Mouse (Mus musculus): ENCODE data around the gene Stk10. TPM values are rescaled to one million over a fixed set of nuclear protein-coding genes. Genes with fewer than 3 reads are reported as not detected.

The Stk10 gene
- polyA plus RNA-seq, 1 experiment from 2014 or later = 2.8 TPM

DNA sequence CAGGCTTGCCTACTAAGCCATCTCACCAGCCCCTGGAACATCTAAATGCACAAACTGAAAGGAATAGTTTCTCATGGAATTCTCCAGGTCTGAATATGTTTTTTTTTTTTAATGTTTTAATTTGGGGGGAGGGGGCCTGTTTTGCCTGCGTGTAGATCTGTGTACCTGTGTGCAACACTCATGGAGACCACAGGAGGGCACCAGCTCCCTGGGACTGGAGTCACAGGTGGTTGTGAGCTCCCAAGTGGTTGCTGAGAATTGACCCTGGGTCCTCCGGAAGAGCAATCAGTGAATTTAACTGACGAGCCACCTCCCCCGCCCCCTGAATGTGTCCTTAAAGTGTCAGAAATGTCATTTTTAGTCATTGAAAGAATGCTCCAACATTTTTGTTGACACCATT lies 61.0 kb downstream of the Stk10 start:
- 92% methylated on average over 4 of the region's 4 CpGs for WGBS
- Histone ChIP-seq H3K4me2 (no peak overlapping the region), H3K9me3 (no peaks in the 10 kb centered on the region), H3K4me3 (no peak overlapping the region), H3K4me1 (replicated peaks) (peaks cover 5% of the 10 kb centered on the region), H3K36me3 (no peaks in the 10 kb centered on the region), H3K9ac (no peak overlapping the region), H3K27ac (replicated peaks) (no peak overlapping the region), H3K27me3 (no peaks in the 10 kb centered on the region)
- ATAC-seq (ENCODE audit: low FRiP score, low read depth) = no peak

DNA sequence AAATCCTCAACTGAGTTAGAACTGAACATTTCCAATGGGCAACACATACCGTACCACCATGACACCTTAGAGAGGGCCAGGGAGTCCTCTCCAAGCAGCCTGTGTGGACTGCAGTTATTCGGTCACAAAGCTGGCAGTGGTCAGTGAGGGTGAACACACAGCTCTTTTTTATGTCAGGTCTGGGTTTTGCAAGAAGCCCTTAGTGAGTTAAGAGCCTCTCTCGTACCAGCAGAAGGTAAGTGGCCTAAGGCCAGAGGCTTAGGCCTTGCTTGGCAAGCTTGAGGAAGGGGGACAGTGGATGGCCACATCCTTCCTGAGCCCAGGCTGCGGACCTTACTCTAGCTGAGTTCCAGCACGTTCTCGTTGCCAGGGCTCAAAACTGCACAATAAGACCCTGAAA lies 67.3 kb downstream of the Stk10 start:
- Histone ChIP-seq H3K4me1 (replicated peaks) (peaks cover 4% of the 10 kb centered on the region; the same call in 1 of the 2 replicates), H3K27ac (replicated peaks) (no peak overlapping the region), H3K27me3 (no peaks in the 10 kb centered on the region), H3K9me3 (no peaks in the 10 kb centered on the region), H3K9ac (no peak overlapping the region), H3K4me3 (no peak overlapping the region), H3K4me2 (no peak overlapping the region), H3K36me3 (no peaks in the 10 kb centered on the region)
- WGBS = 96% methylated on average over 6 of the region's 6 CpGs
- no peak for ATAC-seq (ENCODE audit: low FRiP score, low read depth)

DNA sequence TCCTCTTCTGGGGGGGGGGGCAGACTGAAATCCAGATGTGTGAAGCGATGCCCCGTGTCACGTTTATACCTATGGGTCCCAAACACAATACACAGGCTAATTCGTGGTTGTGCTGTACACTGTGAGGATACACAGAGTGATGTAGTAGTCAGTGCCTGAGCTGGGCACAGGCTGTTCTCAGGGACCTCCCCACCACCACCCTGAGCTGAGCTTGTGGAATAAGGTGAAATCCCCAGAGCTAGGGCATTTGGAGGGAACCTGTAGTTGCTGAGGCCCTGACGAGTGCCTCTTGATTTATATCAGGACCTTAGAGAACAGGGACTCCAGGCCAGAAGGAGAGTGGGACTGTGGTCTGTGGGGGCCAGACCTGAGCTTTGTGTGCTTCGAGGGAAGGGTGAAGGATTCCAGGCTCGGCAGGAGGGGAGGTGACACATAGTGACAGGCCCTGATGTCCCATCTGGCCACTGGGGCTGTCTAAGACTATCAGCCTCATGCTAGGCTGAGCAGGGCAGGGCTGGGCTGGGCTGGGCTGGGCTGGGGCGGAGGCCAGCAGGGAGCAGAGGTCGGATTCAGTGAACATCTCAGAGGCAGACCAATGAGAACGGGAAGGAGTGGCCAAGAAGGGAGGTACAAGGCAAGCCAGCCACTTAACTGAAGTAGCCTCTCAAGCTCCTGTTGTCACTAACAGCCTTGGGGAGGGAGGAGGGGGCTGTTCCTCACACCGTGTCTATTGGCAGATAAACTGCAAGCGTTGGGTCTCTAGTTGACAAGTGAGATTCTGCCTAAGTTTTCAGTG lies 68.6 kb downstream of the Stk10 start:
- Histone ChIP-seq H3K4me1 (replicated peaks) (peaks cover 4% of the 10 kb centered on the region; the same call in 1 of the 2 replicates), H3K27me3 (no peaks in the 10 kb centered on the region)

DNA sequence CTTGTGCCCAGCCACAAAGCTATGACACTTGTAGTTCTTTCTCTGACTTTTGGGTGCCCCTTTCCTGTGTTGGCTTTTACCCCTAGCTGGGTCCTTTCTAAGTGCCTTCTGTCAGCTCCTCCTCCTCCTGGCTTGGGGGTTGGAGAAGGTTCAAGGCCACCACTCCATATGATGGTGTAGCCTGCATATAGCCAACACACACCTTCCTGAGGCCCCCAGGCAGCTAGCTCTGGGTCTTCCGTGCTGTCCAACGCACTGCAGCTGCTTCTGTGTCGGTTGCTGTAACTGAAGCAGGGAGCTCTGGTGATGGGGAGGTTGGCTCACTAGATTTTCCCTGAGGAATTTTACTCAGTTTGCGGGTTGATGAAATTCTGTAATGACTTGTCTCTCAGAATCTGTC lies 71.6 kb downstream of the Stk10 start:
- 46% methylated on average over 4 of the region's 4 CpGs for WGBS

More for the DNA sequence above, 68.6 kb downstream of the Stk10 start:
- Histone ChIP-seq H3K9ac (no peak overlapping the region), H3K4me2 (no peak overlapping the region), H3K36me3 (no peaks in the 10 kb centered on the region), H3K4me3 (no peak overlapping the region), H3K9me3 (no peaks in the 10 kb centered on the region), H3K27ac (replicated peaks) (no peak overlapping the region)
- peak; percentile 62; the same call in 1 of the 2 replicates for ATAC-seq (ENCODE audit: low FRiP score, low read depth)
- WGBS = 46% methylated on average over 12 of the region's 12 CpGs

DNA sequence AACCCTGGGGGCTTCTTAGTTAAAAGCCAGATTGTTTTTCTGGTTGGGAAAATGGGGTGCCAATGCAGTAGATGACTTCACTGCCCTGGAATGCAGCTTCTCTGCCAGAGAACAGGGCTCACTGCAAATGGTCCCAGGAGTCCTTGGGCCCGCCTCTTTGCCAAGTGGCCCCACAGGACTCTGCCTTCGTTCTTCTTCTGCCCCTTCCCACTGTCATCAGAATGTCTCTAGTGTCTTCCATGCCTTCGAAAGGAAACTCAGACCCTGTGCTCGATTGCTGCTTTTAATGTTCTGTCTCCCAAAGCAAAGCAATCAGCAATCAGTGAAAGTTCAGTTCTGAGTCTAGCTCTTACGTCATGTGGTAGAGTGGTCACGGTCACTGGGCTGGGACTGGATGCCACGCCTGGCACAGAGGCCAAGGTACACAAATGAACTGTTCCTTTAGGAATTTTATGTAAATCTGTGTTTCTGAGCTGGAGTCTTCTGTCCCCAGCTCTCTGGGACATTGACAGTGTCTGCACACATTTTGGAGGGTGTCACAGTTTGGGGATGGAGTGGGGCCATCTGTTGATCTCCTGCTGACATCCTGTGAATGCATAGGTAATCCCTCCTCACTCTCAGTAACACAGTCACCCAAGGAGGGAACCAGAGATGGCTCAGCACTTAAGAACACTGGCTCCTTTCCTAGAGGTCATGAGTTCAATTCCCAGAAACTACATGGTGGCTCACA lies 72.2 kb downstream of the Stk10 start:
- no peaks in the 10 kb centered on the region for H3K27me3 ChIP-seq

More for the DNA sequence above, 71.6 kb downstream of the Stk10 start:
- H3K9me3 ChIP-seq = no peaks in the 10 kb centered on the region
- H3K4me1 ChIP-seq (replicated peaks) = peaks cover 4% of the 10 kb centered on the region; the same call in 1 of the 2 replicates
- no peak overlapping the region for H3K9ac ChIP-seq
- H3K27ac ChIP-seq (replicated peaks) = peak overlapping the region; percentile 13; the same call in 1 of the 2 replicates
- ATAC-seq (ENCODE audit: low FRiP score, low read depth) = no peak
- H3K27me3 ChIP-seq = no peaks in the 10 kb centered on the region
- H3K4me2 ChIP-seq = no peak overlapping the region
- H3K36me3 ChIP-seq = no peaks in the 10 kb centered on the region
- H3K4me3 ChIP-seq = no peak overlapping the region

DNA sequence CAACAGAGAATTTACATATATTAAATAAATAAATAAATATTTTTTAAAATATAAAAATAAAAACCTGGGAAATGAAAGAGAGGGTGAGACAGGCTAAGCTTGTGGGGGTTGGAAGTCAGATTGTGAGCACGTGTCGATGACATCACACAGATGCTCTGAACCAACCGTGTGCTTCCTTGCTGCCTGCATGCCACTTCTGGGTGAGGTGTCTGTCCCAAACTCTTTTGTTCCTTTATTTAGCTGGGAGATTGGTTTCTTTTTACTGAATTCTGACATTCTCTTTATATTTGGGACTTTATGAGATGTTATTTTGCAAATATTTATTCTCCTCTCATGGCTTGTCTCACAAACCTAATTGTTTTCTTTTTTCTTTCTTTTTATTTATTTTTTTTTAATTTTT lies 72.8 kb downstream of the Stk10 start:
- peaks cover 4% of the 10 kb centered on the region; the same call in 1 of the 2 replicates for H3K4me1 ChIP-seq (replicated peaks)
- H3K4me2 ChIP-seq = no peak overlapping the region
- H3K9ac ChIP-seq = no peak overlapping the region
- H3K27me3 ChIP-seq = no peaks in the 10 kb centered on the region
- no peak overlapping the region for H3K4me3 ChIP-seq
- ATAC-seq (ENCODE audit: low FRiP score, low read depth) = no peak
- no peaks in the 10 kb centered on the region for H3K36me3 ChIP-seq
- H3K9me3 ChIP-seq = no peaks in the 10 kb centered on the region
- no peak overlapping the region for H3K27ac ChIP-seq (replicated peaks)
- 90% methylated on average over 3 of the region's 3 CpGs for WGBS

More for the DNA sequence above, 72.2 kb downstream of the Stk10 start:
- H3K9ac ChIP-seq = no peak overlapping the region
- H3K4me2 ChIP-seq = no peak overlapping the region
- peaks cover 4% of the 10 kb centered on the region; the same call in 1 of the 2 replicates for H3K4me1 ChIP-seq (replicated peaks)
- no peaks in the 10 kb centered on the region for H3K9me3 ChIP-seq
- no peak overlapping the region for H3K4me3 ChIP-seq
- no peak overlapping the region; the same call in 1 of the 2 replicates for H3K27ac ChIP-seq (replicated peaks)
- H3K36me3 ChIP-seq = no peaks in the 10 kb centered on the region
- WGBS = 55% methylated on average over 7 of the region's 7 CpGs
- ATAC-seq (ENCODE audit: low FRiP score, low read depth) = 0 out of 2 replicates have a peak, but pooled peaks have one; percentile 38

DNA sequence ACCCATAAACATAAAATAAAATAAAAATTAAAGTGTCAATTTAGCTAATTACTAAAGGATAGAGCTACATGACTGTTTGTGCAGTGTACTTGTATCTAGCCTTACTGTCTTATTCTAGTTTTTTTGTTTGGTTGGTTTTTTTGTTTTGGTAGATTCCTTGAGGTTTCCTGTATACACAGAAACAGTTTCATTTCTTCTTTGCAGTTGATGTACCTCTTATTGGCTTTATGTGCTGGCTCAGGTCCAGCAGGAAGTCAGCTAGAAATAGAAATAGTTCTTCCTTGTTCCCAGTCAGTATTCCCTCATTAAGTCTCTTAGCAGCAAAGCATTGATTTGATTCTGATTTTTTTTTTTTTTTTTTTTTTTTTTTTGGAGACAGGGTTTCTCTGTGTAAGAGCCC lies 74.2 kb downstream of the Stk10 start:
- H3K9ac ChIP-seq = no peak overlapping the region
- H3K27ac ChIP-seq (replicated peaks) = no peak overlapping the region
- H3K9me3 ChIP-seq = no peaks in the 10 kb centered on the region
- no peak for ATAC-seq (ENCODE audit: low FRiP score, low read depth)
- no peak overlapping the region for H3K4me3 ChIP-seq
- no peaks in the 10 kb centered on the region for H3K27me3 ChIP-seq
- H3K4me1 ChIP-seq (replicated peaks) = peaks cover 4% of the 10 kb centered on the region; the same call in 1 of the 2 replicates
- H3K4me2 ChIP-seq = no peak overlapping the region
- no peaks in the 10 kb centered on the region for H3K36me3 ChIP-seq

DNA sequence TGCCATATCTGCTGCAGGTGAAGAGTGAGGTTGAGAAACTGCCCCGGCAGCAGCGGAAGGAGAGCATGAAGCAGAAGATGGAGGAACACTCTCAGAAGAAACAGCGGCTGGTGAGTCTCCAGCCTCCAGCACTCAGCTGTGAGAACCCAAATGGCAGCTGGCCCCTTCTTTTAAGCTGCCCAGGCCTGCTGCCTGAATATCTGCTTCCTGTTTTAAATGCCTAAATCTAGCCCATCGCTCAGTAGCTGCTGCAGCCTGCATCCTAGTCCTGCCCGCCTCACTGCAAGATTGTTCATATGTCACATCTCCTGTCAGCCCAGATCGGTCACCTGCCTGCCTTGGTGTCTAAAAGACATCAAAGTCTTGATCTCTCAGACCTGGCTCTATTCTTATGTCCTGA lies 77.5 kb downstream of the Stk10 start:
- no peaks in the 10 kb centered on the region; the same call in 1 of the 2 replicates for H3K4me1 ChIP-seq (replicated peaks)
- no peaks in the 10 kb centered on the region for H3K9me3 ChIP-seq
- no peak overlapping the region for H3K9ac ChIP-seq
- no peak for ATAC-seq (ENCODE audit: low FRiP score, low read depth)
- no peak overlapping the region for H3K27ac ChIP-seq (replicated peaks)
- no peaks in the 10 kb centered on the region for H3K27me3 ChIP-seq
- H3K36me3 ChIP-seq = no peaks in the 10 kb centered on the region
- H3K4me2 ChIP-seq = no peak overlapping the region
- H3K4me3 ChIP-seq = no peak overlapping the region
- 94% methylated on average over 6 of the region's 6 CpGs for WGBS

DNA sequence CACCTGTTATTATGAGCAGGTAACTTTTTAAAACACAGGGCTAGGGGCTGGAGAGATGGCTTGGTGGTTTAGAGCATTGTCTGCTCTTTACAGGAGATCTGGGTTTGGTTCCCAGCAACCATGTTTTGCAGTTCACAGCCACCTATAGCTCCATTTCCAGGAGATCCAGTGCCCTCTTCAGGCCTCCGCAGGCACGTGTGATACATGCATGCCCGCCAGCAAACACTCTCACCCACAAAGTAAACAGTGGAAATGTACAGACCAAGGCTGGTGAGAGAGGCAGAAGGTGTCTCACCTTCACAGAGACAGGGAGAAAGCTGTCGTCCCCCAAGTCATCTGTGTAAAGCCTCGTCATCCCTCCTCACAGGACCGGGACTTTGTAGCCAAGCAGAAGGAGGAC lies 79.2 kb downstream of the Stk10 start:
- Histone ChIP-seq H3K4me2 (no peak overlapping the region), H3K27me3 (no peaks in the 10 kb centered on the region), H3K4me1 (replicated peaks) (no peaks in the 10 kb centered on the region; the same call in 1 of the 2 replicates), H3K9me3 (no peaks in the 10 kb centered on the region), H3K36me3 (no peaks in the 10 kb centered on the region), H3K27ac (replicated peaks) (no peak overlapping the region), H3K9ac (no peak overlapping the region), H3K4me3 (no peak overlapping the region)
- no peak for ATAC-seq (ENCODE audit: low FRiP score, low read depth)
- 84% methylated on average over 6 of the region's 6 CpGs for WGBS

DNA sequence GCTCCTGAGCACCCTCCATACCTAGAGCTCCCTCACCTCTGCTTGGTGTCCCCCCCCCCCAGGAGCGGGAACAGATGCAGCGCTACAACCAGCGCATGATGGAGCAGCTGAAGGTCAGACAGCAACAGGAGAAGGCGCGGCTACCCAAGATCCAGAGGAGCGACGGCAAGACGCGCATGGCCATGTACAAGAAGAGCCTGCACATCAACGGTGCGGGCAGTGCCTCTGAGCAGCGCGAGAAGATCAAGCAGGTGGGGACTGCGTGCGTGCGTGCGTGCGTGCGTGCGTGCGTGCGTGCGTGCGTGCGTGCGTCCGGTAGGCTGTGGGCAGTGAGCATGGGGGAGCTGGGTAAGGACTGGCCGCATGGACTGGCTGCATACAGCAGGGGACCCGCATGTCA lies 81.4 kb downstream of the Stk10 start:
- Histone ChIP-seq H3K9me3 (no peaks in the 10 kb centered on the region), H3K4me2 (no peak overlapping the region), H3K27ac (replicated peaks) (no peak overlapping the region), H3K36me3 (no peaks in the 10 kb centered on the region), H3K4me3 (no peak overlapping the region), H3K27me3 (no peaks in the 10 kb centered on the region), H3K4me1 (replicated peaks) (peaks cover 4% of the 10 kb centered on the region), H3K9ac (no peak overlapping the region)
- no peak for ATAC-seq (ENCODE audit: low FRiP score, low read depth)
- WGBS = 96% methylated on average over 29 of the region's 29 CpGs

DNA sequence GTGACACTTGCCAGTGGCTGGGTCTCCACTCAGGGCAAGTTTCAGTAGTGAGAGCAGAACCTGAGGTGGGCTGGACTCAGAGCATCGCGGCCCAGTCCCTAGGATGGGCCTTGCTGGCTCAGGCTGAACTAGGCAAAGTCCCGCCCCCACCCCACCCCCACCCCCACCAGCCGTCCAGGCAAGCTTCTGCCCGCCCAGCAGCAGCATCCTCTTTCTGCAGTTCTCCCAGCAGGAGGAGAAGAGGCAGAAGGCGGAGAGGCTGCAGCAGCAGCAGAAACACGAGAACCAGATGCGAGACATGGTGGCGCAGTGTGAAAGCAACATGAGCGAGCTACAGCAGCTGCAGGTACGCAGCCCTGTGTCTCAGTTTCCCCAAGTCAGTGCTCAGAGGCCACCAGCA lies 82.5 kb downstream of the Stk10 start:
- Histone ChIP-seq H3K4me2 (no peak overlapping the region), H3K27ac (replicated peaks) (no peak overlapping the region), H3K4me3 (no peak overlapping the region), H3K9me3 (no peaks in the 10 kb centered on the region), H3K36me3 (no peaks in the 10 kb centered on the region), H3K27me3 (no peaks in the 10 kb centered on the region), H3K4me1 (replicated peaks) (peaks cover 11% of the 10 kb centered on the region), H3K9ac (no peak overlapping the region)
- ATAC-seq (ENCODE audit: low FRiP score, low read depth) = no peak
- WGBS = 26% methylated on average over 11 of the region's 11 CpGs

DNA sequence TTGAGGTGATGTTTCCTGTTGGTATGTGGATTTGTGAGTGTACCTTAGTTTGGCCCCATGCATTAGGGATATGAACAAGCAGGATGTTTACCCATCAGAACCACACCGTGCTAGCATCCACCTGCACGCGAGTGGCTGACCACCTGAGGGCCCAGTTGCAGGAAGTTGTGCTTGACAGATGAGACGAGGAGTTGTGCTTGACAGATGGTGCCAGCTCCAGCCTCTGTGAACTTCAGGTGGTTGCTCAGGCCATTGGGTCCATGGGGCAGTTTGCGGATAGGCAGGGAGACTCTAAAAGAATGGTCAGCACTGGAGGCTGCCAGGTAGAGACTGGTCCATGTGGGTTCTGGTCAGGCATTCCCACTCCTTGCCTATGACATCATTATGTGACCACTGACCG lies 83.0 kb downstream of the Stk10 start:
- no peak overlapping the region for H3K4me2 ChIP-seq
- H3K36me3 ChIP-seq = no peaks in the 10 kb centered on the region
- H3K9ac ChIP-seq = no peak overlapping the region
- no peak for ATAC-seq (ENCODE audit: low FRiP score, low read depth)
- no peak overlapping the region for H3K27ac ChIP-seq (replicated peaks)
- H3K4me3 ChIP-seq = no peak overlapping the region
- H3K27me3 ChIP-seq = no peaks in the 10 kb centered on the region
- peaks cover 11% of the 10 kb centered on the region for H3K4me1 ChIP-seq (replicated peaks)
- H3K9me3 ChIP-seq = no peaks in the 10 kb centered on the region
- 74% methylated on average over 6 of the region's 6 CpGs for WGBS

All from hindbrain, embryonic 15.5 days (tissue).